Mouse (Mus musculus) CH12F3 (cell line): ENCODE results near the gene Sptb.

Experiments used
- in situ Hi-C: fragments of 300-500 bp; cut with MboI; formaldehyde crosslinking; loops from 2 replicates; pipeline ENCODE4 v1.14.3; 2020; ENCODE audit warnings: low sequenced_read_pairs

Gene Sptb

GRCm38 (mm10) chr12:76675364-76675763 lies 35.0 kb downstream of the Sptb start:
- in situ Hi-C loops = no loop called here

DNA sequence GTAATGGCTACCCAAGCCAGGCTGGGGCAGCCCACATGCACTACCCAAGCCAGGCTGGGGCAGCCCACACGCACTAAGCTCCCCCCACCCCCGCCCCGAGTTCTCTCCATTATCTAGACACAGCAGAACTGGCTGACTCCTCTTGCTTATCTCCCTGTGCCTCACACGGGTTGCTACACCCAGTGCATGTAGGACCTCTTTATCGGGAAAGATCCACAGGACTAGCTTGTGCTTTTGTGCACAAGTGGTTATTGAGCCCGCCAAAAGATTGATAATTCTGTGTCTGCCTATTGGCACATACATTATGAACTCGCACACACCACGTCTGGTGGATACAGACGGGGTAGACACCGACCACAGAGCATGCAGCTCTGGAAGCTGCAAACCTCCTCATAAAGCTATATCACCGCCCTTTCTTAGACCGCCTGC lies 36.5 kb downstream of the Sptb start:
- in situ Hi-C loops = no loop called here

- in situ Hi-C loops = no loop called here
Measured at GRCm38 (mm10) chr12:76672008-76672407, 38.3 kb downstream of the Sptb start.

DNA sequence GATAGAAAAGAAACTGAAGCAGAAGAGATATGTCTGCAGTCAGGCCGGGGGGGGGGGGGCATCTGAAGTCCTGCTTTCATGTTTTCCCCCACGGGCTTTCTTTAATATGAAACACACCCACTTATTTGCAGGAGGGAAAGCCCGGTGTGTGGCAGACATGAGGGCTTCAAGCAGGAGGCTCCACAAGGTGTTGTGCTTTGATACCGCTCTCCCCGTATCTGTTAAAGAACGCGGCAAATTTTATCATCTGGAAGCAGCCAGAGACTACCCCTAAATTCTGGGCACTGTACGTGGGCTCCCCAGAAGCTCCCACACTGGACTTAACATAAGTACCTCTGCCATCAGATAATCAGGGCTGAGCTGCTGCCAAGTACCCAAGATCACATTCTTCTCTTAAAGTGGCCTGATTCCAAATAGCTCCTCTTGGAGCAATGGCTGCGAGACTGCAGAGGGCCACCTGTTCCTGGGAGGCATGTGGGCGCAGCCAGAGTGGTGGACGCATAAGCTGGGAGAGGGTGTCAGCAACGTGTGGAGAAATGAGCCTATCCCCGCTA lies 39.7 kb downstream of the Sptb start:
- in situ Hi-C loops = no loop called here

GRCm38 (mm10) chr12:76669956-76670530 lies 40.3 kb downstream of the Sptb start:
- in situ Hi-C loops = no loop called here

GRCm38 (mm10) chr12:76668654-76669419 lies 41.5 kb downstream of the Sptb start:
- in situ Hi-C loops = no loop called here

GRCm38 (mm10) chr12:76651788-76652345 lies 58.5 kb downstream of the Sptb start:
- in situ Hi-C loops = no loop called here

DNA sequence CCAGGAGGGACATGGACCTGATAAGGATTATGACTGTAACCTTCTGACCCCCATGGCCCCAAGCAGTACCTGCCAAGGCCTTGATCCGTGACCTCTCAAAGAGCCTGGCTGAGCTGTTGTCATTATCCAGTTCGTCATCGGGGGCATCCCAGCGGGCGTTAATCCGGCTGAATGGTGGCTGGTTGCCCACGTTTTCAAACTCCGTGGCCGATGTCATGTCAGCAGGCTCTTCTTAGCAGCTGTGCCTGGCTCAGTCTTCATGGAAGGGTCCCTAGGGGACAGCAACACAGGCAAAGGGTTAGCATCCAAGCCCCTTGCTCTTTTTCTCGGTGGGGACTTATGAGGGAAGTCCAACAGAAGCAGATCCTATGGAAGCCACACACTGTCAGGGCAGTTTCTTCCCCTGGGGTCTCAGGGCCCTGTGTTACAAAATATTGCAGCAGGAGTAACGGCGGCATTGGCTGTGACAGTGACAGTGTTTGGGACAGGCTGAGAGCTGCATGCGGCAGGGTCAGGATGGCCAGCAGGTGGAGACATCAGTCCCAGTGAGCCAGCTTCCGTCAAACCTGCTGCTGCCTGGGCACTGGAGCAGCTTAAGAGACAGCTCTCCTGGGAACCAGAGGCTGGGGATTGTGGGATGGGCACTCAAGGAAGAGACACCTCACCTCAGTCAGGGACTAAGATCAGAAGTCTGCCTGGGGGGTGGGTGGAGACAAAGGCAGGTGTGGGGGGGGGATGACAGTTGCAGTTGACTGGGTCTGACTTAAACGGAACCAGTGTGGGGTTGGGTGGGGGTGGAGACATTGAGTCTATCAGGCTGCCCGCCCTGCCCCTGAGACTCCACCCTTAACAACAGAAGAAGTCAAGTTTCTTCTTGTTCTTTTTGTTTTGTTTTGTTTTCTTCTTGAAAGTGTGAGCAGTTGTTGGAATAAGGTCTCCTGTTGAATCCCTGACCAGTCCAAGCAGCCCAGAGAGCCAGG lies 60.3 kb downstream of the Sptb start:
- in situ Hi-C loops = no loop called here

DNA sequence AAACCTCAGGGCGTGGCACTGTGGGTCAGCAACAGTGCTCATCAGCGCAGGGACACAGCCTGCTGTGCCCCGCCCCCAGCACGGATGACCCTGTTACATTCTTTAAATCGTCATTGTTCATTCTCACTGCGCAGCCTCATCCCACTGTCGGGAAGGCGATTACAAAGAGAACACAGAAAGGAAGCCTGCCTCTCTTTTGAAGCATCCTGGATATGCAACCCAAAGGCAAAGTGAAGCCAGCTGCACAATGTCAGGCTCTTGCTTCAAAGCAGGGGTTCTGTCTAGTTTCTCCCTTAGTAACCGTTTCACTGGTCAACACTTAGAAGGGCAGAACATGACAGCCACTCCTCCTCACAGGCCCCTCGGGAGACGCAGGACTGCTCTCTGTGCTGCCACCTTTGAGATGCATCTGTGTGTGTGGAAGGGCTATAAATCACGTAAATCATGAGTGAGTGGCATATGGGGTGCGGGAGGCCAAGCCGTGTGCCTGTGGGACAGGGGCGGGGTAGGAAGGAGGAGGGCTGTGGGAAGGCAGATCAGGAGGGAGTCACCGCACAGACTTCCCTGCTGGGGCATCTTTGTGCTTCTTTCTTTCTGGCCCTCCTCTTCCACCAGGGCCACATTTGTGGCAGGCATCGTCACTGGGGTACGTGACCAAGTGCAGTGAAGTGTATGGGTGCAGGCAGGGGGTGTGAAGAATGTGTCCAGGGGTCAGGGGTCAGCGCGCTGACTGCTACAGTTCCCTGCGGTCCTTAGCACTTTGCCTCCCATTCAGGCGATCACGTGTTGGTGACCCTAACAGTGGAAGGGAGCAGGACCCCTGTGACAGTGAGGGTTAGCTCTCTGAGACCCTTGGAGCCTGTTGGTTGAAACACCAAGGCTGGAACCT lies 64.9 kb downstream of the Sptb start:
- in situ Hi-C loops = no loop called here

DNA sequence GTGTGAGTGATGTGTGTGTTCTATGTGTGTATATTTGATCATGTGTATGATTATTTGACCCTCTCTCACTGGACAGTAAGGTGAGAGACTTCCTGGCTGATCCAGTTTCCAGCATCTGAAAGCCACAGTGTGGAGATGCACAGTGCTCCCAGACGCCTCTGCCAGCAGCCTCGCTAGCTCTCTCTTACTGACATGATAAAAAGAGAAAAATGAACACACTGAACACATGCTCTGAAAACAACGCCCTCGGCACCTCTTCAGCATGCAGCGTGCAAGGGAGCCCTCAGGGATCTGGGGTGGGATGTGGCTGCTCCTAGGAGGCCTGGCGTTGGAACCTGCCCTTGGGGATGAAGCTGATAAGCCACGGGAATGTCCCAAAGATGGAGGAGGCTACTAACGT lies 66.7 kb downstream of the Sptb start:
- in situ Hi-C loops = no loop called here

DNA sequence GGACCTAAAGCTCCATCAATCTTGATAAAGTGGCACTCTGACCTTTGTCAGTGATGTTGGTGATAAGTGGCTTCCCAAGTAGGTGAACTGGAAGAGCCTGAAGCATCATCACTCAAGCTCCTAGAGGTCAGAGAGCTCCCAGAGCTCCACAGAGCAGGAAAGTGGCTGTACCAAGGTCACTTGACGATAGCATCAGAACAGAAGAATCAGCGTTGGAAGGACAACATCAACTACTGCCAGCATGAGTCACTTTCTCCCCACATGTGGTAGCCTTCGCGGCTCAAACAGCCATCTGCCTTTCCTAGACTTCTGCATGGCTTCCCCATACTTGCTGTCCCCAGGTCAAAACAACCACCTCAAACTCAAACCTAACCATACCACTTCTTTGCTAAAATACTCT lies 67.7 kb downstream of the Sptb start:
- in situ Hi-C loops = no loop called here

GRCm38 (mm10) chr12:76640620-76641019 lies 69.7 kb downstream of the Sptb start:
- in situ Hi-C loops = no loop called here

DNA sequence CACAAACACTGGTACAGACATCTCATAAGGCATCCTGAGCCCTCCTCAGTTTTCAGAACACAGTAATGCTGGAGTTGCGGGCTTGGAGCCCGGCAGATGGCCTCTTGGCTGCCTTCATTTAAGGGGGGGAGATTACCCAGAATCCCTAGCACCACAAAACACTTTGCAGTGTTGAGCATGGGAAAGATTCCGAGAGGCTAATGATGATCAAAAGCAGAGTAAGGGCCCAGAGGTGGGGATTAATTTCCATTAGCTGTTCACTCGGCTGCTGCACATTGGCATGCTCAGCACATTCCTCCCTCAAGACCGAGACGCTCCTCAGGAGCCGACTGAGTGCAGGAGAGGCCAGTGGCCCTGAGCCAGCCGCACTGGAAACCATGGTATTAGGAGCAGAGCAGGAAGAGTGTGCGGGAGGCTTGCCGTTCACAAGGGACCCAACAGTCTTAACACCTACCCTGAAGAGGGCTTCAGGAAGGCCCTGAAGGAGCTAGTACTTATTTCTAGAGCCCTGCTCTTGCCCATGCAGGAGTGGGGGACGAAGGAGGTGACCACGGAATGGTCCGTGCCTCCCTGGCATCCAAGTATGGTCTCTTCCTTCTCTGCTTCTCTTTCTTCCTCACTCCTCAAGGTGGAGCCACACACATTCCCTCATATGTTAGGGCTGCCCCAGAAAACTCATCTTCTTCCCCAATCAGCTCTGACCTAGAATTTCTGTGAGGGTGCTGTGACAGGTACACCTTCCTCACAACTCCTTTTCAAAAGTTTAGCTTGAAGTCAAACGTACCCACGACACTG lies 75.3 kb downstream of the Sptb start:
- in situ Hi-C loops = no loop called here

GRCm38 (mm10) chr12:76623374-76623773 lies 87.0 kb downstream of the Sptb start:
- in situ Hi-C loops = no loop called here

- in situ Hi-C loops = no loop called here
Measured at GRCm38 (mm10) chr12:76619847-76620246, 90.5 kb downstream of the Sptb start.

GRCm38 (mm10) chr12:76618175-76618574 lies 92.2 kb downstream of the Sptb start:
- in situ Hi-C loops = no loop called here

DNA sequence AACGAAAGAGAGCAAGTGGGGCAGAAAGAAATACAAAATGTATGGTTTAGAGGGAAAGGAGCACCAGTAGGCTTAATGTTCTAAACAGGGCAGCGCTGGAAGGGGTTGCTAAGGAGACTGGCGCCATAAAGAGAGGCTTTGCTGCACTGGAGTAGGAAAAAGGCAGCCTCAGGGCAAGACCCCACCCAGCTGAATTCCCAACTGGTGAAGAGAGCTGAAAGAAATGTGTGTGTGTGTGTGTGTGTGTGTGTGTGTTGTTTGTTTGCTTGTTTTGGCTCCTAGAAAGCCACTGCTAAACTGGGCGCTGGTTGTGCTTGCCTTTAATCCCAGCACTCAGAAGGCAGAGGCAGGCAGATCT lies 94.8 kb downstream of the Sptb start:
- in situ Hi-C loops = no loop called here

GRCm38 (mm10) chr12:76614868-76615579 lies 95.3 kb downstream of the Sptb start:
- in situ Hi-C loops = no loop called here

DNA sequence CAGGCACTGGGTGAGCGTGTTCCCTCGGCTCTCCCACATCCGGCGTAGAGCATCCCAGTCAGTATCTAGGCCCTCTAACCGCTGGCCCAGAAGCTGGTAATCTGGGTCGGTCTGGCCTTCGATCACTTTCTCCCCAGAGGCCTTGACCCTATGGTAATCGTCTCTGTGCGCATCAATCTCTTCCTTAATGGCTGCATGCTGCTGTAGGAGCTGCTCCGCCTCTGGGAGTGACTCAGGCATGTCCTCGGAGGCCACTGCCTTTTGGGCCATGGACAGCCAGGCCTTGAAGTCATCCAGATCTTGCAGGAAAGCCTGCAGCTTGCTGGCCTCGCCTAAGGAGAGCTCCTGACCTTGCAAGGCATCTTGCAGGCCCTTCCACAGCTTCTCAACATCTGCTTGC lies 97.7 kb downstream of the Sptb start:
- in situ Hi-C loops = no loop called here
